Mouse (Mus musculus): Measurements from ENCODE around the gene Fam81a. TPM values are rescaled to one million over a fixed set of nuclear protein-coding genes. Genes with fewer than 3 reads are reported as not detected.

Fam81a gene
- polyA plus RNA-seq, 1 experiment from 2014 or later = 5.9 TPM

DNA sequence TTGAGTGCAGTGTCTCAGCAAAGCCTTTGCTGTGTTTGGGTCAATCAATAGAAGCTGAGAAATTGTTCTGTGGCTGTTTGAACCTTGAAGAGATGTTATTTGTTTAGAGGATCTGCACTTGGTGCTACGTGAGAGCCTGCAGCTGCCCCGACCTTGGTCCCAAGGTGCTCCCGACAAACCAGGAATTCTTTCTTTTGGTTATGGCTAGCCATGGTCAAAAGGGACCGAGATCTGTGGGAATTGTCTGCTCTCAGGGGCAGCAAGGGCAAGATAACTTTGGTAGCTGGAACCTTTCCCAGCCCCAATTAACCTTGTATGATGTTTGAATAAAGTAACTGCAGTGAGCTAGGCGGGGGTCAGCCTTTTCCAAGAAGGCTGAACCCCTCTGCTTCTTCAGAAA lies 34.2 kb downstream of the Fam81a start:
- H3K27ac ChIP-seq = no peak overlapping the region
- H3K36me3 ChIP-seq = no peaks in the 10 kb centered on the region
- H3K4me2 ChIP-seq = no peak overlapping the region
- H3K4me1 ChIP-seq = peaks cover 11% of the 10 kb centered on the region
- no peaks in the 10 kb centered on the region for H3K9me3 ChIP-seq
- H3K4me3 ChIP-seq = no peak overlapping the region
- WGBS = 63% methylated on average over 5 of the region's 5 CpGs
- ATAC-seq (ENCODE audit: borderline replicate concordance, extremely low read depth, low FRiP score, low TSS enrichment) = no peak
- no peak overlapping the region for H3K9ac ChIP-seq
- H3K27me3 ChIP-seq = peaks cover 5% of the 10 kb centered on the region; the same call in 1 of the 2 replicates

DNA sequence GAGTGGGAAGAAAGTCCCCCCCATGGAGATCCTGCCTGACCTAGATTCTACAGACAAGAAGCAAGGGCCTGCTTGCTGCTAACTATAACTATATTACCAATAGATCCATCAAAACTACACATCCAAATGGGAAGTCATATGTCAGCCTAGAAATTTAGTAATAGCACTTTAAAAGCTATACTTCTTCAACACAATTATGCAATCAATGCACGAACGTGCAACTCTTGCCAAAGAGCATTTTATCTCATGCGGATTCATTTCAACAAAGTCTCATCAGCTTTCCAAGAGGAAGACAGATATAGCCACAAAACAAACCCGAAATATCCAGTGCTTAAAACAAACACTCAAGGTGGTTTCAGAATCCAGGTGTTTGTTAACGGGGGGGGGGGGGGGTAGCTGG lies 36.8 kb downstream of the Fam81a start:
- Histone ChIP-seq H3K36me3 (no peaks in the 10 kb centered on the region), H3K4me3 (no peak overlapping the region), H3K4me1 (peaks cover 11% of the 10 kb centered on the region), H3K9me3 (no peaks in the 10 kb centered on the region), H3K27me3 (peaks cover 5% of the 10 kb centered on the region; the same call in 1 of the 2 replicates), H3K27ac (no peak overlapping the region), H3K4me2 (no peak overlapping the region), H3K9ac (no peak overlapping the region)
- ATAC-seq (ENCODE audit: borderline replicate concordance, extremely low read depth, low FRiP score, low TSS enrichment) = no peak
- WGBS = 38% methylated on average over 5 of the region's 5 CpGs

DNA sequence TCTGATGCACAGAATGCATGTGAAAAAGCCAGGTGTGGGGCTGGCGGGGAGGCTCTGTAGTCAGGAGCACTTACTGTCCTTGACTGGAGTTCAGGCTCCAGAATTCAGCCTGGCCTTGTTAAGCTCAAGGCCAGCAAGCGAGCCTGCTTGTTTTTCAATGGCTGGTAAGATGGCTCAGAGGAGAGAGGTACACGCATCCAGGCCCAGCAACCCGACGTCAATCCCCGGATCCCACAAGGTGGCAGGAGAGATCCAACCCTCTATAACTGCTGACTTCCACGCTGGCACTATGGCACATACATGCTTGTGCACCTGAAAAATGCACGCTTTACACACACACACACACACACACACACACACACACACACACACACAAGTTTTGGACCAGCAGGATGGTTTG lies 39.3 kb downstream of the Fam81a start:
- H3K27me3 ChIP-seq = no peaks in the 10 kb centered on the region
- no peak overlapping the region for H3K9ac ChIP-seq
- H3K4me3 ChIP-seq = no peak overlapping the region
- H3K4me1 ChIP-seq = peaks cover 11% of the 10 kb centered on the region
- H3K4me2 ChIP-seq = no peak overlapping the region
- 52% methylated on average over 8 of the region's 8 CpGs for WGBS
- H3K9me3 ChIP-seq = no peaks in the 10 kb centered on the region
- no peak overlapping the region for H3K27ac ChIP-seq
- ATAC-seq (ENCODE audit: borderline replicate concordance, extremely low read depth, low FRiP score, low TSS enrichment) = no peak
- H3K36me3 ChIP-seq = no peaks in the 10 kb centered on the region

DNA sequence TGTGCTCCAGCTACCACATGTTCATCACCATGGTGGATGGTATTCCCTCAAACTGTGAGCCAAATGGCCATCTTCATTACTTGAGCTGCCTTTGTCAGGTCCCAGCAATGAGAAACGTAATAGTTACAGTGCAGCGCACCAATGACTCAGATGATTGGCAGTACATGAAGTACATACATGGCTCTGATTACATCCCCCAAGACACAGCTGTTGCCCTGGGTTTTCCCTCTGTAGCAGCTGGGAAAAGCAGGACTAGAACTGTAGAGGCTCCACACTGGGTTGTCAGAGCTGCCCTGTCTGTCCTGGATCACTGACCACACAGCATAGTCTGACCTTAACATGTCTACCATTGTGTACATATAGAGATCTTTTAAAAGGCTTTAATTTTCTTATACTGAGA lies 44.8 kb downstream of the Fam81a start:
- no peaks in the 10 kb centered on the region for H3K9me3 ChIP-seq
- WGBS = 98% methylated on average over 2 of the region's 2 CpGs
- no peaks in the 10 kb centered on the region for H3K4me1 ChIP-seq

DNA sequence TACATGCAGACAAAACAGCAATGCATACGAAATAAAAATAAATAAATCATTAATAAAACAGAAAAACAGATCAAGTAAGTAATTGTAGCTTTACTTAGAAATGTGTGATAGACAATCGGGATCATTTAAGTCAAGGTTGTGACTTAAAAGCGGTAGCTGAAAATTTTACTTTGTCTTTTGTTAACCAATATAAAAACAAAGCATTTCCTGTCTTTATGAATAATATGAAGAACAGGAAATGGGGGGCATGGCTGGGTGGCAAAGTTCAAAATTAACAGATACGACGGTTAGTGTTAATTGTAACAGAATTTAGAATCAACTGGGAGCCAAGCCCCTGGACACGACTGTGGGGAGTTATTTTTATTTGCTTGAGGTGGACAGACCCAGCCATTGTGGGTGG lies 47.3 kb downstream of the Fam81a start:
- Histone ChIP-seq H3K4me2 (no peak overlapping the region), H3K9me3 (no peaks in the 10 kb centered on the region), H3K4me1 (no peaks in the 10 kb centered on the region), H3K27me3 (no peaks in the 10 kb centered on the region), H3K9ac (no peak overlapping the region), H3K27ac (no peak overlapping the region), H3K36me3 (no peaks in the 10 kb centered on the region), H3K4me3 (no peak overlapping the region)
- WGBS = 53% methylated on average over 6 of the region's 6 CpGs
- no peak for ATAC-seq (ENCODE audit: borderline replicate concordance, extremely low read depth, low FRiP score, low TSS enrichment)

More for the DNA sequence above, 44.8 kb downstream of the Fam81a start:
- Histone ChIP-seq H3K4me2 (no peak overlapping the region), H3K36me3 (no peaks in the 10 kb centered on the region), H3K27ac (no peak overlapping the region), H3K4me3 (no peak overlapping the region), H3K9ac (no peak overlapping the region), H3K27me3 (no peaks in the 10 kb centered on the region)
- ATAC-seq (ENCODE audit: borderline replicate concordance, extremely low read depth, low FRiP score, low TSS enrichment) = no peak

DNA sequence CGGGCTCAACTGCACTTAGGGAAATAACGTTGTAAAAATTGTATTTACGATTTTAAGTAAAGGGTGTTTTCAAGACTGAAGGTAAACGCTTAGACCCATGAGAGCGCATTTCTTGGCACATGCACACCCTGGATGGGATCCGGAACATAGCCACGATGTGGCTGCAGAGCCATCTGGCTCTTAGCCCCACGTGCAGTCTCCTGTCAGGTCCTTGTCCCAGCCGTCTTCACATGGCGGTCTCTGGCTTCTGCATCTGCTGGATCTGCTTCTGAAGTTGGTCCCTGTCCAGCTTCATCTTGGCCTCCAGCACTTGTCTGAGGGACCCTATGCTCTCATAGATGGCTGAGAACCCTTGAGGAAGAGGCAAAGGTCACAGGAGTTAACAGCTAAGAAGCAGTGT lies 51.8 kb downstream of the Fam81a start:
- H3K27ac ChIP-seq = no peak overlapping the region
- H3K36me3 ChIP-seq = no peaks in the 10 kb centered on the region
- 68% methylated on average over 10 of the region's 10 CpGs for whole genome bisulfite sequencing
- no peak for ATAC-seq (ENCODE audit: borderline replicate concordance, extremely low read depth, low FRiP score, low TSS enrichment)
- H3K9ac ChIP-seq = no peak overlapping the region
- H3K9me3 ChIP-seq = no peaks in the 10 kb centered on the region
- H3K4me3 ChIP-seq = no peak overlapping the region
- peaks cover 18% of the 10 kb centered on the region for H3K4me1 ChIP-seq
- no peak overlapping the region for H3K4me2 ChIP-seq
- H3K27me3 ChIP-seq = no peaks in the 10 kb centered on the region

DNA sequence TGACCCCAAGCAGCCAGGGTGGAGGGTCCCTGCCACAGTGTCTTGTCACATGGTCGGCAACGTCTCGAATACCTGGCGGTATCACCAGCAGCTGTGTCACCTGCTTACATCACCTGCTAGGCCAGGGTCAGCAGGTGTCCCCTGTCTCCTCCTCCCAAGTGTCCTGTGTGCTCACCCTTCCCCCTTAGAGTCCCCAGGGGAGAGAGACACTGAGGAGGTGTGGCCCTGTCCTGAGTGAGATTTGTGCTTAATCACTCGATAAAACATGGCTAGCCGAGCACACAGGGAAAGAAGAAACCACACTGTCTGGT lies 53.6 kb downstream of the Fam81a start:
- WGBS = 46% methylated on average over 6 of the region's 6 CpGs
- H3K36me3 ChIP-seq = no peaks in the 10 kb centered on the region
- H3K4me1 ChIP-seq = peaks cover 18% of the 10 kb centered on the region
- peak overlapping the region; percentile 21; the same call in 1 of the 2 replicates for H3K4me2 ChIP-seq
- H3K9me3 ChIP-seq = no peaks in the 10 kb centered on the region
- H3K9ac ChIP-seq = no peak overlapping the region
- H3K27ac ChIP-seq = no peak overlapping the region
- no peaks in the 10 kb centered on the region for H3K27me3 ChIP-seq
- no peak; the same call in 1 of the 2 replicates for ATAC-seq (ENCODE audit: borderline replicate concordance, extremely low read depth, low FRiP score, low TSS enrichment)
- H3K4me3 ChIP-seq = no peak overlapping the region

DNA sequence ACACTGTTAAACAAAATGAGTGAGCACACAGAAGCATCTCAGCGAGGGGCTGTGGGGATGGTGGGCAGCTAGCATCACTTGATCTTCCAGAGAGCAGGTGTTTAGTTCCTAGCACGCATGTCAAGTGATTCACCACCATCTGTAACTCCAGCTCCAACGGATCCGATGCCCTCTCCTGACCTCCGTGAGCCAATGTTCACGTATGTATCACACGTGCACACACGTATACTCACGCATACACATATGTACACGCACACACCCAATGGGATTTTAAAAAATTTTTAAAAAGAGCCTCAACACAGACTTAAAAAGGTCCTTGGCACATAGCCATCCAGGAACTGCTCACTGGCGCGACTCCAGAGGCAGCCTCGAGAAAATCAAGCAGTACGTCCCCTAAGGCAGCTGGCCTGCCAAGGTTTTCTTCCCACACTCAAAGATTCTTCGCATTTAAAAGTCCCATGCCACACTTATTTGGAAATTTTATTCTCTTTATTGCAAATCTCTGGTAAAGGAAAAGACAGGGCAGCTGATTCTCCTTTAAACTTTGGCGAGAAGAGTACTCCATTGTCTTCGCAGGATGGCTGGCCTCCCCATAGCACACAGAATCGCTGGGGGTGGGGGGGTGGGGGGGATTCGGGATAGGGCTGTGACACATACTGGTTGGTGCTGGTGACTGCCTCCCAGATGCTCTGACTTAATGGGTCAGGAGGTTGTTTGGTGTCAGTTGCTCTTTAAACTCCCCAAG lies 54.1 kb downstream of the Fam81a start:
- Histone ChIP-seq H3K27me3 (no peaks in the 10 kb centered on the region), H3K4me2 (peak overlapping the region; percentile 21; the same call in 1 of the 2 replicates), H3K9ac (no peak overlapping the region), H3K4me3 (no peak overlapping the region), H3K27ac (no peak overlapping the region; the same call in 1 of the 2 replicates), H3K4me1 (peaks cover 18% of the 10 kb centered on the region), H3K36me3 (no peaks in the 10 kb centered on the region), H3K9me3 (no peaks in the 10 kb centered on the region)
- ATAC-seq (ENCODE audit: borderline replicate concordance, extremely low read depth, low FRiP score, low TSS enrichment) = no peak; the same call in 1 of the 2 replicates
- WGBS = 45% methylated on average over 19 of the region's 19 CpGs

DNA sequence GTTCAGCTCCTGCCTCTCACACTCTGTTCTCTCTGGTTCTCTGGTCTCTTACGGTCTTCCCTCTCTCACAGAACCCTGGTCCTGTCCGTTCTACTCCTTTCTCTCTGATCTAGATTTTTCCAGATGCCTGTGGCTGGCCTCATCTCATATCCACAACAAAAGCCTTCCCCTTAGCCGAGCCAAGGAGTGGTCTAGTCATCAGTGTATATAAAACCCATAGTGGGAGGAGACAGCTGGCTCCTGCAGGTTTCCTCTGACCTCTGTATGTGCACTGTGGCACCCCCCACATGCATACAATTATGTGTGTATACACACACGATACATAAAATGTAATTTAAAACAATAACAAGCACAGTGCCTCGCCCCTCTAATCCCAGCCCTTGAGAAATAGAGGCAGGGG lies 55.0 kb downstream of the Fam81a start:
- no peak overlapping the region for H3K9ac ChIP-seq
- no peaks in the 10 kb centered on the region for H3K27me3 ChIP-seq
- 58% methylated on average over 5 of the region's 5 CpGs for WGBS
- H3K4me2 ChIP-seq = no peak overlapping the region
- no peak overlapping the region for H3K27ac ChIP-seq
- ATAC-seq (ENCODE audit: borderline replicate concordance, extremely low read depth, low FRiP score, low TSS enrichment) = no peak
- H3K36me3 ChIP-seq = no peaks in the 10 kb centered on the region
- no peak overlapping the region for H3K4me3 ChIP-seq
- H3K9me3 ChIP-seq = no peaks in the 10 kb centered on the region
- peaks cover 20% of the 10 kb centered on the region for H3K4me1 ChIP-seq

DNA sequence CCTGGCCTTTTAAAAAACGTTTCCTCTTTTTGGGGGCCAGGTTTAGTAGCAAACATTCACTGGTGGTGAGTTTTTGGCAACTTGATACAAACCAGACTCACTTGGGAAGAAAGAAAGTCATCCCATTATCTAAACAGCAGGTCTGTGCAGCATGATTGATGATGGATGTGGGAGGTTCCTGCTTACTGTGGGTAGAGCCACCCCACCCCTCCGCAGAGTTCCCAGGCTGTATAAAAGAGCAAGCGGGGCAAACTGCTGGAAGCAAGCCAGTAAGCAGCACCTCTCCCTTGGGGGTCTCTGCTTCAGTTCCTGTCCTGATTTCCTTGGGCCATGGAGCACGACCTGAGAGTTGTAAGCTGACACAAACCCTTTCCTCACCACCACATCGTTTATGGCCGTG lies 56.3 kb downstream of the Fam81a start:
- Histone ChIP-seq H3K4me2 (no peak overlapping the region), H3K9ac (no peak overlapping the region), H3K4me3 (no peak overlapping the region), H3K27ac (no peak overlapping the region), H3K9me3 (no peaks in the 10 kb centered on the region), H3K36me3 (no peaks in the 10 kb centered on the region), H3K4me1 (peaks cover 21% of the 10 kb centered on the region), H3K27me3 (no peaks in the 10 kb centered on the region)
- 23% methylated on average over 6 of the region's 6 CpGs for WGBS
- no peak for ATAC-seq (ENCODE audit: borderline replicate concordance, extremely low read depth, low FRiP score, low TSS enrichment)

DNA sequence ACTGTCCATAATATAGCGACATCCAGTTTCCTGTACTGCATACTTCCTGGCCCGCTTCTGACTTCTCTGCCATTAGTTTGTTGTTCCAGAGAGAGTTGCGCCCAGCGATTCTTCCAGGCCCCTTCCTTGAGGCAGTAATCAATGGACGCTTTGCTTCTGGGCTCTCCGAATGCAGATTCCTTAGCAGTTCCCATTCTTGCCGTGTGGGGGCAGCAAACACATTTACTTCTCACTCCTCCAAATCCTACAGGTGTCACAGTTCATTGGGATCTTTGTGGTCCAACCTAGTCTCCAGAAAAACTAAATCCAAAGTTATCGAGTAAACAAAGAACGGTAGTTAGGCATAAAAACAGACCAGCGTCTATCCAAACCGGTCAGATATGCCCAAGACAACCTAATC lies 58.3 kb downstream of the Fam81a start:
- Histone ChIP-seq H3K4me3 (no peak overlapping the region), H3K4me1 (peaks cover 21% of the 10 kb centered on the region), H3K36me3 (no peaks in the 10 kb centered on the region), H3K9me3 (no peaks in the 10 kb centered on the region), H3K9ac (no peak overlapping the region), H3K4me2 (no peak overlapping the region), H3K27me3 (no peaks in the 10 kb centered on the region), H3K27ac (no peak overlapping the region)
- no peak for ATAC-seq (ENCODE audit: borderline replicate concordance, extremely low read depth, low FRiP score, low TSS enrichment)
- 60% methylated on average over 11 of the region's 11 CpGs for WGBS

DNA sequence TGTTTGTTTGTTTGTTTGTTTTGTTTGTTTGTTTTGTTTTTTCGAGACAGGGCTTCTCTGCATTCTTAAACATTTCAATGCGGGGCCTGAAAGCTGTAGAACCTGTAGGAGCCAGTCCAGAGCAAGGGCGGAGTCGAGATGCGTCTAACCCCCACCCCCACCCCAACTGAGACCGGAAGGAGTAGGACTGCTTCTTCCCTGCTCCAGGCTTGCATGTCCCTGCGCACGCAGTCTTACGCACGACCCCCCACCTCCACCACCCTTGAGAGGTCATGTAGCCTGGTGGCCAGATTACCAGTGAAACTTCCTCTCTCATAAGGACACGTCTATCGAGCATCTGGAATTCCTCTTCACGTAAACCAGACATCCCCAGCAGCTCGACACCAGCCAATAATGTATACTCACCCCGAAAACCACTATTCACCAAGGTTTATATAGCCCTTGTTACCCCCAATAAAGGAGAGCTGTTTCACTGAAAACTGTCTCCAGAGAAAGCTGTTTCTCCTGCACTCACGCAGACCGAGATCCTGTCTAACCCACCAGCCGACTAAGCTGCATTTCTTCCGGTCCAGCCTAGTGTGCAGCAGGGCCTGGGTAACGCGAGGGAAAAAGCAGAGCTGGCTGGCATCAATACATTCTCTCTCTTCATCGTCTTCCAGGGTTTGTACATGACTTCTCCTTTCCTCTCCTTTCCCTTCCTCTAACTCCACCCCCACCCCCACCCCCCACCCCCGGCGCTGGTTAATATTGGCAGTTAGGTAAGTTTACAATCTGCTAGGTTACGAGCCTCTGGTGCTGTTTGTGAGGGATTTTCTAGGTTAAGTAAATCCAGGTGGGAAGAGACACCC lies 59.8 kb downstream of the Fam81a start:
- Histone ChIP-seq H3K9ac (no peak overlapping the region), H3K9me3 (no peaks in the 10 kb centered on the region), H3K27me3 (no peaks in the 10 kb centered on the region), H3K4me1 (peaks cover 8% of the 10 kb centered on the region; the same call in 1 of the 2 replicates), H3K27ac (no peak overlapping the region), H3K4me2 (no peak overlapping the region), H3K4me3 (no peak overlapping the region), H3K36me3 (no peaks in the 10 kb centered on the region)
- WGBS = 57% methylated on average over 25 of the region's 25 CpGs
- no peak for ATAC-seq (ENCODE audit: borderline replicate concordance, extremely low read depth, low FRiP score, low TSS enrichment)
